Mouse (Mus musculus) testis, adult 2 months (tissue): ENCODE results near the gene Srarp.

Experiments used
- CTCF ChIP-seq: fragments of 200-500 bp; IDR thresholded peaks from 2 replicates; pipeline ENCODE4 v1.5.1; 2012; ENCODE audit warnings: low read depth, mild to moderate bottlenecking, inconsistent platforms, low read length, moderate library complexity; ENCODE audit not compliant: control insufficient read depth, insufficient read depth, insufficient replicate concordance
- POLR2A ChIP-seq: fragments of 200-500 bp; IDR thresholded peaks from 2 replicates; pipeline ENCODE4 v1.6.1; 2012; ENCODE audit warnings: low read depth, mild to moderate bottlenecking, inconsistent platforms, low read length, moderate library complexity; ENCODE audit not compliant: control insufficient read depth

DNA sequence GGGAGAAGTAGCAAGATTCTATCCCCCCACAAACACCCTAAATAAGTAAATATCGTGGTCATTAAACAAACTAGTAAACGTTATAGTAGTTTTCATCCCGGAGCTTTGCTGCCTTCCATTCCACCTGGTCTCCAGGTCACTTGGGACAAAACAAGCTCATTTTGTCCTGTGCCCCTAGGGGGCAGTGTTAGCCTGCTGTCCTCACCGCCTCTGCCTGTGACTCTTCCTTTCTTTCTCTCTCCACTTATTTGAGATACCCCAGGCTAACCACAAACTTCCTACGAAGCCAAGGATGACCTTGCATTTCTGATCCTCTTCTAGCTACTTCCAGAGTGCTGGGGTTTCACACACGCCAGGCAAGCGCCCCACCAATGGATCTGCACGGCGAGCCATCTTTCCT is 4.9 kb downstream of the Srarp start:
- TF ChIP-seq POLR2A = no peak
- TF ChIP-seq CTCF = peak; percentile 70; the same call in 1 of the 2 replicates
